Mouse (Mus musculus) stomach, embryonic 16.5 days (tissue): Measurements from ENCODE around the gene Krtap24-1. TPM values are rescaled to one million over a fixed set of nuclear protein-coding genes. Genes with fewer than 3 reads are reported as not detected.

Experiments
- ATAC-seq: fragments of 200-750 bp; cut with Nextera tagmentation; 2 replicates; pipeline ENCODE4 v1.8.0; 2017; ENCODE audit warnings: moderate number of reproducible peaks, moderate TSS enrichment; ENCODE audit not compliant: insufficient read depth, low FRiP score
- H3K27ac ChIP-seq: fragments of 300-500 bp; sonication (generic); 2 replicates; pipeline ENCODE4 v1.5.1; 2014; ENCODE audit warnings: low read length
- H3K27me3 ChIP-seq: fragments of 300-500 bp; sonication (generic); 2 replicates; pipeline ENCODE4 v1.6.1; 2014; ENCODE audit warnings: low read length, control low read depth, mixed read lengths; ENCODE audit not compliant: control insufficient read depth, insufficient read depth
- H3K36me3 ChIP-seq: fragments of 300-500 bp; sonication (generic); 2 replicates; pipeline ENCODE4 v1.6.1; 2014; ENCODE audit warnings: low read length; ENCODE audit not compliant: control insufficient read depth, insufficient read depth
- H3K4me1 ChIP-seq: fragments of 300-500 bp; sonication (generic); 2 replicates; pipeline ENCODE4 v1.6.1; 2014; ENCODE audit warnings: low read length, control low read depth, mixed read lengths; ENCODE audit not compliant: control insufficient read depth, insufficient read depth
- H3K4me2 ChIP-seq: fragments of 300-500 bp; sonication (generic); 2 replicates; pipeline ENCODE4 v1.6.1; 2014; ENCODE audit warnings: low read depth, low read length, mixed read lengths
- H3K4me3 ChIP-seq: fragments of 300-500 bp; sonication (generic); replicated peaks from 2 replicates; pipeline ENCODE4 v1.5.1; 2014; ENCODE audit warnings: mild to moderate bottlenecking, low read length
- H3K9ac ChIP-seq: fragments of 300-500 bp; sonication (generic); 2 replicates; pipeline ENCODE4 v1.6.1; 2014; ENCODE audit warnings: low read length
- H3K9me3 ChIP-seq: fragments of 300-500 bp; sonication (generic); replicated peaks from 2 replicates; pipeline ENCODE4 v1.6.1; 2016; ENCODE audit warnings: low read length, control low read depth; ENCODE audit not compliant: control insufficient read depth
- WGBS: fragments of 180-500 bp; shearing (Covaris S2); extraction: QIAGEN DNeasy Blood & Tissue Kit; methylation state at CpG from one replicate; pipeline ENCODE4 v1.1.7; 2014; 5-methylcytosine and 5-hydroxymethylcytosine counted together
- polyA plus RNA-seq: library from polyadenylated mRNA; unstranded; fragments of >200 nt; fragmentation: Nextera tagmentation; extraction: Ambion mirVana; gene quantifications from 2 replicates; pipeline ENCODE4 v1.2.1, GENCODE M21; 2015

Gene Krtap24-1
- polyA plus RNA-seq, 1 experiment from 2014 or later, result not detected

GRCm38 (mm10) chr16:88572904-88573404, 39.1 kb downstream of the Krtap24-1 start:
- Histone ChIP-seq H3K4me3 (no peak overlapping the region), H3K27ac (no peak overlapping the region), H3K36me3 (no peaks in the 10 kb centered on the region), H3K27me3 (no peaks in the 10 kb centered on the region), H3K4me1 (0 out of 2 replicates have a peak, but pooled peaks cover 4% of the 10 kb centered on the region), H3K9me3 (no peaks in the 10 kb centered on the region), H3K4me2 (no peak overlapping the region), H3K9ac (no peak overlapping the region)
- 43% methylated on average over 5 of the region's 5 CpGs for WGBS
- ATAC-seq, result no peak

GRCm38 (mm10) chr16:88570136-88570535, 41.9 kb downstream of the Krtap24-1 start:
- Histone ChIP-seq H3K27ac (peak overlapping the region; percentile 23), H3K4me2 (no peak overlapping the region), H3K9ac (no peak overlapping the region), H3K36me3 (no peaks in the 10 kb centered on the region), H3K4me1 (0 out of 2 replicates have a peak, but pooled peaks cover 4% of the 10 kb centered on the region), H3K27me3 (no peaks in the 10 kb centered on the region), H3K4me3 (no peak overlapping the region), H3K9me3 (no peaks in the 10 kb centered on the region)
- no peak for ATAC-seq

GRCm38 (mm10) chr16:88569732-88570131, 42.3 kb downstream of the Krtap24-1 start:
- Histone ChIP-seq H3K9me3 (no peaks in the 10 kb centered on the region), H3K4me2 (no peak overlapping the region), H3K4me3 (no peak overlapping the region), H3K36me3 (no peaks in the 10 kb centered on the region), H3K4me1 (0 out of 2 replicates have a peak, but pooled peaks cover 4% of the 10 kb centered on the region), H3K27ac (no peak overlapping the region), H3K27me3 (no peaks in the 10 kb centered on the region), H3K9ac (no peak overlapping the region)
- 71% methylated on average over 3 of the region's 3 CpGs for WGBS
- no peak for ATAC-seq

- no peak overlapping the region for H3K27ac ChIP-seq
- H3K27me3 ChIP-seq, result no peaks in the 10 kb centered on the region
- 84% methylated on average over 1 of the region's 1 CpGs for WGBS
These were observed 43.0 kb downstream of the Krtap24-1 start for GRCm38 (mm10) chr16:88569096-88569495.

GRCm38 (mm10) chr16:88563045-88563913, 48.8 kb downstream of the Krtap24-1 start, which contains the start of gene Cldn8:
Gene Cldn8 (minus strand): TSS chr16:88563183.
- Histone ChIP-seq H3K4me1 (no peaks in the 10 kb centered on the region), H3K36me3 (no peaks in the 10 kb centered on the region), H3K9me3 (no peaks in the 10 kb centered on the region), H3K4me3 (peak within 1 kb of the TSS; percentile 33), H3K27ac (peak within 1 kb of the TSS; percentile 71), H3K27me3 (no peaks in the 10 kb centered on the region), H3K9ac (0 out of 2 replicates have a peak within 1 kb of the TSS, but pooled peaks have one; percentile 35), H3K4me2 (peak within 1 kb of the TSS; percentile 48)
- 59% methylated on average over 6 of the region's 6 CpGs for WGBS
- ATAC-seq, result peak; percentile 73

More at GRCm38 (mm10) chr16:88569096-88569495, 43.0 kb downstream of the Krtap24-1 start:
- Histone ChIP-seq H3K4me2 (no peak overlapping the region), H3K9me3 (no peaks in the 10 kb centered on the region), H3K4me3 (no peak overlapping the region), H3K9ac (no peak overlapping the region), H3K4me1 (0 out of 2 replicates have a peak, but pooled peaks cover 4% of the 10 kb centered on the region), H3K36me3 (no peaks in the 10 kb centered on the region)
- ATAC-seq, result no peak

GRCm38 (mm10) chr16:88561617-88562164, 50.4 kb downstream of the Krtap24-1 start:
- Histone ChIP-seq H3K9me3 (no peaks in the 10 kb centered on the region), H3K4me1 (no peaks in the 10 kb centered on the region), H3K9ac (no peak overlapping the region), H3K4me2 (peak overlapping the region; percentile 48), H3K4me3 (peak overlapping the region; percentile 33), H3K36me3 (no peaks in the 10 kb centered on the region), H3K27ac (no peak overlapping the region), H3K27me3 (no peaks in the 10 kb centered on the region)
- ATAC-seq, result no peak
- 24% methylated on average over 6 of the region's 6 CpGs for WGBS

Other genes starting within 250 kb of the Krtap24-1 start
- gene Cldn17, start 105.3 kb downstream of the Krtap24-1 start, polyA plus RNA-seq, result 1.0 and 3.2 TPM in 2 replicates
- 11.0 and 11.6 TPM in 2 replicates for gene Cldn8, start 49.1 kb downstream of the Krtap24-1 start, polyA plus RNA-seq
- gene 2310079G19Rik, start 15.4 kb upstream of the Krtap24-1 start, polyA plus RNA-seq, result not detected in 2 replicates
- not detected in 2 replicates for gene Krtap26-1, start 35.5 kb upstream of the Krtap24-1 start, polyA plus RNA-seq
- not detected in 2 replicates for gene Krtap27-1, start 59.4 kb upstream of the Krtap24-1 start, polyA plus RNA-seq
- gene 2310061N02Rik, start 95.7 kb upstream of the Krtap24-1 start, polyA plus RNA-seq, result not detected in 2 replicates
- gene Krtap13-1, start 116.6 kb upstream of the Krtap24-1 start, polyA plus RNA-seq, result not detected in 2 replicates
- gene Krtap13, start 139.4 kb upstream of the Krtap24-1 start, polyA plus RNA-seq, result not detected in 2 replicates
- gene 2310034C09Rik, start 146.6 kb upstream of the Krtap24-1 start, polyA plus RNA-seq, result not detected in 2 replicates
- gene 2310057N15Rik, start 161.9 kb upstream of the Krtap24-1 start, polyA plus RNA-seq, result not detected in 2 replicates
- gene Gm5965, start 165.6 kb upstream of the Krtap24-1 start, polyA plus RNA-seq, result not detected in 2 replicates
- not detected in 2 replicates for gene Gm20741, start 199.9 kb upstream of the Krtap24-1 start, polyA plus RNA-seq
- gene Krtap15, start 207.9 kb upstream of the Krtap24-1 start, polyA plus RNA-seq, result not detected in 2 replicates
- not detected in 2 replicates for gene Krtap14, start 213.9 kb upstream of the Krtap24-1 start, polyA plus RNA-seq